Mouse (Mus musculus): Measurements from ENCODE around the gene Lgmn. TPM values are rescaled to one million over a fixed set of nuclear protein-coding genes. Genes with fewer than 3 reads are reported as not detected.
A peak's percentile ranks its signal among the peaks of the same experiment; 100 is the strongest.

Gene Lgmn
- polyA plus RNA-seq, 1 experiment from 2014 or later, result 120 TPM

- no peak for ATAC-seq (ENCODE audit: insufficient number of reproducible peaks, insufficient read depth, low FRiP score, low read depth)
Observed at GRCm38 (mm10) chr12:102422623-102423320, 16.8 kb downstream of the Lgmn start.

GRCm38 (mm10) chr12:102422065-102422464, 17.5 kb downstream of the Lgmn start:
- peak; percentile 64; the same call in 1 of the 2 replicates for ATAC-seq (ENCODE audit: insufficient number of reproducible peaks, insufficient read depth, low FRiP score, low read depth)
- no peak overlapping the region for H3K4me2 ChIP-seq (ENCODE audit: low read length)
- H3K27me3 ChIP-seq (ENCODE audit: control insufficient read depth, insufficient read depth, low read length), result no peaks in the 10 kb centered on the region
- H3K9ac ChIP-seq (ENCODE audit: low read length), result no peak overlapping the region
- WGBS, result 18% methylated on average over 6 of the region's 6 CpGs
- peaks cover 9% of the 10 kb centered on the region; the same call in 1 of the 2 replicates for H3K36me3 ChIP-seq (ENCODE audit: control insufficient read depth, insufficient read depth, low read length)
- no peaks in the 10 kb centered on the region for H3K9me3 ChIP-seq (ENCODE audit: control insufficient read depth, low read length)
- no peak overlapping the region for H3K4me3 ChIP-seq (ENCODE audit: control insufficient read depth in 1 of 2, insufficient read depth in 1 of 2, low read depth in 1 of 2, low read length in 2 of 2)
- H3K4me1 ChIP-seq (ENCODE audit: control insufficient read depth in 2 of 2, insufficient read depth in 2 of 2, low read length in 2 of 2), result peaks cover 35 to 67% of the 10 kb centered on the region in 2 experiments
- peak overlapping the region; percentile 75 to 78 for H3K27ac ChIP-seq (replicated peaks in 1 of 2; ENCODE audit: control insufficient read depth in 1 of 2, insufficient read depth in 1 of 2, low read depth in 2 of 2, low read length in 2 of 2)

More at GRCm38 (mm10) chr12:102422623-102423320, 16.8 kb downstream of the Lgmn start:
- peak overlapping the region; percentile 75 to 78 for H3K27ac ChIP-seq (replicated peaks in 1 of 2; ENCODE audit: control insufficient read depth in 1 of 2, insufficient read depth in 1 of 2, low read depth in 2 of 2, low read length in 2 of 2)
- WGBS, result 56% methylated on average over 11 of the region's 11 CpGs
- peaks cover 9% of the 10 kb centered on the region; the same call in 1 of the 2 replicates for H3K36me3 ChIP-seq (ENCODE audit: control insufficient read depth, insufficient read depth, low read length)
- no peaks in the 10 kb centered on the region for H3K9me3 ChIP-seq (ENCODE audit: control insufficient read depth, low read length)
- no peak overlapping the region for H3K4me2 ChIP-seq (ENCODE audit: low read length)
- peaks cover 31 to 62% of the 10 kb centered on the region in 2 experiments for H3K4me1 ChIP-seq (ENCODE audit: control insufficient read depth in 2 of 2, insufficient read depth in 2 of 2, low read length in 2 of 2)
- H3K4me3 ChIP-seq (ENCODE audit: control insufficient read depth in 1 of 2, insufficient read depth in 1 of 2, low read depth in 1 of 2, low read length in 2 of 2), result no peak overlapping the region
- no peak overlapping the region for H3K9ac ChIP-seq (ENCODE audit: low read length)
- no peaks in the 10 kb centered on the region for H3K27me3 ChIP-seq (ENCODE audit: control insufficient read depth, insufficient read depth, low read length)

- WGBS, result 27% methylated on average over 10 of the region's 10 CpGs
- H3K4me1 ChIP-seq (ENCODE audit: control insufficient read depth in 2 of 2, insufficient read depth in 2 of 2, low read length in 2 of 2), result peaks cover 48 to 85% of the 10 kb centered on the region in 2 experiments
Observed at GRCm38 (mm10) chr12:102420168-102420890, 19.3 kb downstream of the Lgmn start.

GRCm38 (mm10) chr12:102419544-102419943, 20.1 kb downstream of the Lgmn start:
- peaks cover 7% of the 10 kb centered on the region; the same call in 1 of the 2 replicates for H3K36me3 ChIP-seq (ENCODE audit: control insufficient read depth, insufficient read depth, low read length)
- WGBS, result 55% methylated on average over 3 of the region's 3 CpGs
- H3K4me3 ChIP-seq (ENCODE audit: control insufficient read depth in 1 of 2, insufficient read depth in 1 of 2, low read depth in 1 of 2, low read length in 2 of 2), result no peak overlapping the region
- H3K27ac ChIP-seq (replicated peaks in 1 of 2; ENCODE audit: control insufficient read depth in 1 of 2, insufficient read depth in 1 of 2, low read depth in 2 of 2, low read length in 2 of 2), result peak overlapping the region; percentile 1 to 46; a peak in 2 of 4 replicates
- no peaks in the 10 kb centered on the region for H3K9me3 ChIP-seq (ENCODE audit: control insufficient read depth, low read length)
- H3K4me2 ChIP-seq (ENCODE audit: low read length), result no peak overlapping the region
- no peak for ATAC-seq (ENCODE audit: insufficient number of reproducible peaks, insufficient read depth, low FRiP score, low read depth)
- no peaks in the 10 kb centered on the region for H3K27me3 ChIP-seq (ENCODE audit: control insufficient read depth, insufficient read depth, low read length)
- peaks cover 48 to 77% of the 10 kb centered on the region in 2 experiments for H3K4me1 ChIP-seq (ENCODE audit: control insufficient read depth in 2 of 2, insufficient read depth in 2 of 2, low read length in 2 of 2)
- H3K9ac ChIP-seq (ENCODE audit: low read length), result no peak overlapping the region

More at GRCm38 (mm10) chr12:102420168-102420890, 19.3 kb downstream of the Lgmn start:
- Histone ChIP-seq H3K9ac (ENCODE audit: low read length) (no peak overlapping the region), H3K9me3 (ENCODE audit: control insufficient read depth, low read length) (no peaks in the 10 kb centered on the region), H3K4me2 (ENCODE audit: low read length) (no peak overlapping the region), H3K27ac (replicated peaks in 1 of 2; ENCODE audit: control insufficient read depth in 1 of 2, insufficient read depth in 1 of 2, low read depth in 2 of 2, low read length in 2 of 2) (peak overlapping the region; percentile 21 to 46), H3K4me3 (ENCODE audit: control insufficient read depth in 1 of 2, insufficient read depth in 1 of 2, low read depth in 1 of 2, low read length in 2 of 2) (no peak overlapping the region), H3K27me3 (ENCODE audit: control insufficient read depth, insufficient read depth, low read length) (no peaks in the 10 kb centered on the region), H3K36me3 (ENCODE audit: control insufficient read depth, insufficient read depth, low read length) (0 out of 2 replicates have a peak, but pooled peaks cover 5% of the 10 kb centered on the region)
- no peak for ATAC-seq (ENCODE audit: insufficient number of reproducible peaks, insufficient read depth, low FRiP score, low read depth)

GRCm38 (mm10) chr12:102417701-102418100, 21.9 kb downstream of the Lgmn start:
- 88% methylated on average over 6 of the region's 6 CpGs for WGBS

GRCm38 (mm10) chr12:102416955-102417510, 22.6 kb downstream of the Lgmn start:
- no peak overlapping the region for H3K4me2 ChIP-seq (ENCODE audit: low read length)
- H3K36me3 ChIP-seq (ENCODE audit: control insufficient read depth, insufficient read depth, low read length), result peaks cover 11% of the 10 kb centered on the region; the same call in 1 of the 2 replicates
- no peaks in the 10 kb centered on the region for H3K27me3 ChIP-seq (ENCODE audit: control insufficient read depth, insufficient read depth, low read length)
- peak overlapping the region; percentile 70 to 79 for H3K27ac ChIP-seq (replicated peaks in 1 of 2; ENCODE audit: control insufficient read depth in 1 of 2, insufficient read depth in 1 of 2, low read depth in 2 of 2, low read length in 2 of 2)
- H3K4me3 ChIP-seq (ENCODE audit: control insufficient read depth in 1 of 2, insufficient read depth in 1 of 2, low read depth in 1 of 2, low read length in 2 of 2), result no peak overlapping the region
- H3K9me3 ChIP-seq (ENCODE audit: control insufficient read depth, low read length), result no peaks in the 10 kb centered on the region
- ATAC-seq (ENCODE audit: insufficient number of reproducible peaks, insufficient read depth, low FRiP score, low read depth), result no peak
- H3K4me1 ChIP-seq (ENCODE audit: control insufficient read depth in 2 of 2, insufficient read depth in 2 of 2, low read length in 2 of 2), result peaks cover 39 to 64% of the 10 kb centered on the region in 2 experiments
- WGBS, result 78% methylated on average over 7 of the region's 7 CpGs
- no peak overlapping the region; the same call in 1 of the 2 replicates for H3K9ac ChIP-seq (ENCODE audit: low read length)

More at GRCm38 (mm10) chr12:102417701-102418100, 21.9 kb downstream of the Lgmn start:
- H3K36me3 ChIP-seq (ENCODE audit: control insufficient read depth, insufficient read depth, low read length), result peaks cover 11% of the 10 kb centered on the region; the same call in 1 of the 2 replicates
- H3K4me3 ChIP-seq (ENCODE audit: control insufficient read depth in 1 of 2, insufficient read depth in 1 of 2, low read depth in 1 of 2, low read length in 2 of 2), result no peak overlapping the region
- H3K27ac ChIP-seq (replicated peaks in 1 of 2; ENCODE audit: control insufficient read depth in 1 of 2, insufficient read depth in 1 of 2, low read depth in 2 of 2, low read length in 2 of 2), result no peak overlapping the region
- H3K27me3 ChIP-seq (ENCODE audit: control insufficient read depth, insufficient read depth, low read length), result no peaks in the 10 kb centered on the region
- no peak overlapping the region for H3K9ac ChIP-seq (ENCODE audit: low read length)
- no peak for ATAC-seq (ENCODE audit: insufficient number of reproducible peaks, insufficient read depth, low FRiP score, low read depth)
- no peaks in the 10 kb centered on the region for H3K9me3 ChIP-seq (ENCODE audit: control insufficient read depth, low read length)
- H3K4me1 ChIP-seq (ENCODE audit: control insufficient read depth in 2 of 2, insufficient read depth in 2 of 2, low read length in 2 of 2), result peaks cover 43 to 71% of the 10 kb centered on the region in 2 experiments
- H3K4me2 ChIP-seq (ENCODE audit: low read length), result no peak overlapping the region

GRCm38 (mm10) chr12:102416391-102416837, 23.2 kb downstream of the Lgmn start:
- Histone ChIP-seq H3K4me2 (ENCODE audit: low read length) (no peak overlapping the region), H3K4me1 (ENCODE audit: control insufficient read depth in 2 of 2, insufficient read depth in 2 of 2, low read length in 2 of 2) (peaks cover 33 to 58% of the 10 kb centered on the region in 2 experiments), H3K36me3 (ENCODE audit: control insufficient read depth, insufficient read depth, low read length) (peaks cover 9% of the 10 kb centered on the region; the same call in 1 of the 2 replicates), H3K4me3 (ENCODE audit: control insufficient read depth in 1 of 2, insufficient read depth in 1 of 2, low read depth in 1 of 2, low read length in 2 of 2) (no peak overlapping the region), H3K27ac (replicated peaks in 1 of 2; ENCODE audit: control insufficient read depth in 1 of 2, insufficient read depth in 1 of 2, low read depth in 2 of 2, low read length in 2 of 2) (peak overlapping the region; percentile 70 to 79), H3K9ac (ENCODE audit: low read length) (0 out of 2 replicates have a peak overlapping the region, but pooled peaks have one; percentile 34), H3K27me3 (ENCODE audit: control insufficient read depth, insufficient read depth, low read length) (no peaks in the 10 kb centered on the region), H3K9me3 (ENCODE audit: control insufficient read depth, low read length) (no peaks in the 10 kb centered on the region)
- ATAC-seq (ENCODE audit: insufficient number of reproducible peaks, insufficient read depth, low FRiP score, low read depth), result peak; percentile 83
- WGBS, result 13% methylated on average over 7 of the region's 7 CpGs
